Mouse (Mus musculus) thymus, postnatal 0 days (tissue): Measurements from ENCODE around the gene Slc25a39. TPM values are rescaled to one million over a fixed set of nuclear protein-coding genes. Genes with fewer than 3 reads are reported as not detected.

ENCODE experiments used
- DNase-seq: peaks from one replicate; pipeline ENCODE4 v3.0.0-alpha.2; 2015; ENCODE audit warnings: low spot score
- polyA plus RNA-seq: library from polyadenylated mRNA; unstranded; fragments of >200 nt; fragmentation: Nextera tagmentation; extraction: Ambion mirVana; gene quantifications from 2 replicates; pipeline ENCODE4 v1.2.1, GENCODE M21; 2015

Gene Slc25a39
- polyA plus RNA-seq, 1 experiment from 2014 or later: 97.8 TPM

GRCm38 (mm10) chr11:102437120-102438061 lies 29.6 kb upstream of the Slc25a39 start:
- peak; percentile 15 for DNase-seq

GRCm38 (mm10) chr11:102436471-102436790 lies 28.7 kb upstream of the Slc25a39 start:
- DNase-seq: no peak

- DNase-seq: no peak
These were observed 28.2 kb upstream of the Slc25a39 start for GRCm38 (mm10) chr11:102435754-102436470.

GRCm38 (mm10) chr11:102434816-102435705 lies 27.3 kb upstream of the Slc25a39 start:
- no peak for DNase-seq

DNA sequence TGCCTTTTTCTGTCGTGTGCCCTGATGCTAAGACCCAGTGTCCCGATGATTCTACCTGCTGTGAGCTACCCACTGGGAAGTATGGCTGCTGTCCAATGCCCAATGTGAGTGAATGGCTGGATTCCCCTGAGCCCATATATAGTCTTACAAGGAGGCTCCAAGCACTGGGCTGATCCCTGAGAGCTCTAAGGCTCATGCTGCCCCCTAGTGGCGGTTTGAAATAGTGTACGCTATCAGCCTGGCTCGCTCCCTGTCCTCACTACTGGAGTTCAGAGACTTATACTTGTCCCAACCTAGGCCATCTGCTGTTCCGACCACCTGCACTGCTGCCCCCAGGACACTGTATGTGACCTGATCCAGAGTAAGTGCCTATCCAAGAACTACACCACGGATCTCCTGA lies 26.7 kb upstream of the Slc25a39 start:
- DNase-seq: peak; percentile 82

GRCm38 (mm10) chr11:102433866-102434265 lies 26.1 kb upstream of the Slc25a39 start:
- DNase-seq: no peak

GRCm38 (mm10) chr11:102432896-102433295 lies 25.1 kb upstream of the Slc25a39 start:
- no peak for DNase-seq

GRCm38 (mm10) chr11:102432115-102432843 lies 24.5 kb upstream of the Slc25a39 start:
- peak; percentile 45 for DNase-seq

- no peak for DNase-seq
These were observed 24.0 kb upstream of the Slc25a39 start for GRCm38 (mm10) chr11:102431728-102432114.

GRCm38 (mm10) chr11:102431018-102431645 lies 23.4 kb upstream of the Slc25a39 start:
- DNase-seq: peak; percentile 83

DNA sequence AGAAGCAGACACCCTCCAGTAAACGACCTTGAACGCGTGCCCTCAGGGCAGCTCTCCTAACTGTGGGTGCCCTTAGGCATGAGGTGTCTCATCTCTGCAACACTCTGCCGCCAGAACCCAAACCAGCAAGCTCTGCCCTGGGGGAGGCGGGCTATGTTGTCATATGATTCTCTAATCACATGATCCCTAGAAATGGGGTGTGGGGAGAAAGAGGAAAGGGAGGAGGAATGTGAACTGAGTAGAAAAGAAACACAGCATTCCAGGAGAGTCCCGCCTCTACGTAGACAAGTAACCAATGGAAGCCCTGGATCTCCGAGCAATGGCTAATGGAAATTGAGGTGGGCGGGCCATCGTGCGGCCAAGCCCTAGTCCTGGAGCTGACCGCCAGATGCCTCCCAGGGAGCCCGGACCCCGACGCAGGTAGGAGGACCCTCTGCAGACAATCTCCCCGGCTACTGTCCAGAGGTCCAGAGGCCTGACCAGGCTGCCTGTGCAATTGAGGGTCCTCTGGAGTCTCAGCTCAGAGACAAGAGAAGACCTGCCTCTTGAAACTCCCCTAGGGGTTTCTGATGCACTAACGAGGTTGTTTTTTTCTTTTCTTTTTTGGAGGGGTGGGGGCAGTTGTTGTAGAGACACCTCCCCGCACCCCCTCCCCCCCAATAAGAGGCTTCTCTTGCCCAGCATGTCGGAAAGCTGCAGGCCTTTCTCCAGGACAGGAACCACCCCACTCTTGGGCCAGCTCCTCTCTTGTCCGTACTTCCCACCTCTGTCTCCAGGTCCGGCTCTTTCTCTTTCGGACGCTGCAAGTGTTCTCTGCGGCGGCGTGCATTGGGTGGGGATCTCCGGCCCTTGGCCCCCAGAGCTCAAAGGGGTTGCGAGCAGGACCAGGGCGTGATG lies 22.6 kb upstream of the Slc25a39 start, which contains the start of gene Grn:
TSS of gene Grn (plus strand) at position 195 of the 897 bp plus-strand sequence.
- DNase-seq: peak; percentile 54

DNA sequence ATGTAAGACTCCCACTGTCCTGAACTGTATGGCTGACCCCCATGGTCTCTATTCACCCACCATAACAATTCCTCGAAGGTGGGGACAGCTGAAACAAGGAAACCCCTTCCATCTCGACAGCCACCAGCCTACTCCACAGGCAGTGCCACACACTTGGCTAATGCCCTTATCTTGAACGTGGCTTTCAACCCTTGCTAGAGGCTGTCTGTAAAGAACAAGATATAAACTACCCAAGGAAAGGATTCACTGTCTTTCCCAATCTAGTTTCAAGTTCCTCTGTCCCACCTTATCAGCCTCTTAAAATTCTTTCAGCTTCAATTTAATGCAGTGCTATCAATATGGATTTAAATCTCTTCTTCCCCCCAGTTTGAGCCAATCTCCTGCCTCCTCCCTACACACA lies 21.8 kb upstream of the Slc25a39 start:
- DNase-seq: no peak

GRCm38 (mm10) chr11:102428981-102429540 lies 21.3 kb upstream of the Slc25a39 start:
- DNase-seq: no peak

DNA sequence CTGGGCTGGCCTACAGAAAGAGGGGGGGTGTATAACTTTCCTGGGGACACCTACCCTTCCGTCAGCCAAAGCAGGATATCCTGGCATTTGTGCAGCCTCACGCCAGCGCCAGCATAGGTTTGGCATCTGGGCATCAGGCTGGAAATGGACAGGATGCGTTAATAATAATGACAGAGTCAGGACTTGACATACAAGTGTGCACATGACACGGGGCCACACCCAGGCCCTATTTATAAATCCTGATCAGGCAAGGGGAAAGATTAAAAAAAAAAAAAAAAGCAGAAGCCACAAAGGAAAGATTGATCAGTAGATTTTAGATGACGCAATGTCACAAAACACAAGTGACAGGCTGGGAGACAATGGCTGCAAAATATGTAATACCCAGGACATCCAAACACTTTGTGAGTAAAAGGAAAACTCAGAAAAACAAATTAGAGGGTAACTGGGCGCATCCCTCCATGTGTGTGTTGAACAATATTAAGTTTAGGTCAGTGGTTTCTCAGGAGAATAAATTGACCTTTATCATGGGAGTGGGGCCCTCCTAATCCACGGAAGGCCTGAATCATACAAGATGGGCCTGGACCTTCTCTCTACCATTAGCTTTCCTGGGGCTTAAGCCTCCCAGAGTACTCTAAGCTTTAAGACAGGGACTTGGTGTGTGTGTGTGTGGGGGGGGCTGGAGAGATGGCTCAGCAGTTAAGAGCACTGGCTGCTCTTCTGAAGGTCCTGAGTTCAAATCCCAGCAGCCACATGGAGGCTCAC lies 18.0 kb upstream of the Slc25a39 start:
- no peak for DNase-seq

GRCm38 (mm10) chr11:102424666-102425065 lies 16.9 kb upstream of the Slc25a39 start:
- DNase-seq: no peak

DNA sequence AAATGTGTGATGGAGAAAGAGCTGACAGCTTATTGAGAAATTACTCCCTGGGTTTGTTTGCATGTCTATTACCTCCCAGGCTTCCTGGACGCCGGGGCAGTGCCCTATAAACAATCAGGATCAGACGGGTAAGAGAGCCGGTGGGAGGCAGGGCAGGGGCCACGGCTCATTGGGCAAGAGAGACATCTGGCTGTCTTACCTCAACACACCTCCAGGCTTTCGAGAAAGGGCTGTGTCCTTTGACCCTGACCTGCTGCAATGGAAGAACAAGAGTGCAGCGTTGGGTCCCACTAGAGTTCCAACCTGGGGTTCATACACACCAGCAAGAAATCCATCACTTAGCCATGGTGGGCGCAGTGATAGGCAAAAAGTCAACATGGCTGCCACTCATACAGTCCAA lies 13.8 kb upstream of the Slc25a39 start:
- no peak for DNase-seq

DNA sequence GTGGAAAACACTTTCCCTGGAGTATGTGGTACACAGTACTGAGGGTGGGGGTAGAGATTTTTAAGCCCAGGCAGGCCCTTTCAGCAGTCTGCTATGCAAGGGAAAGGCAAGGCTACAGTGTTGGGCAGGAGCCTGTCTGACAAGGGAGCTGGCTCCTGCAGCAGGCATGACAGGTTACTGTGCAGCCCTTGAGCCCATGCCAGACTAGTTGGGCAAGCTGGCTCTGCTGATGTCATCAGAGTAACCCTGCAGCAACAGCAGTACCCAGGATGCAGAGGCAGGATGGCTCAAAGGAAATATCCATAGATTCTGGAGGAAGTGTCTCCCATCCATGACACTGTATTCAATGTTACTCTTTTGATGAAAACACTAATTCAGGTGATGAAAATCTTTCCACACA lies 11.1 kb upstream of the Slc25a39 start:
- DNase-seq: no peak

- no peak for DNase-seq
These were observed 9.4 kb upstream of the Slc25a39 start for GRCm38 (mm10) chr11:102417160-102417559.
